Mouse (Mus musculus) heart, embryonic 16.5 days (tissue): ENCODE results near the gene Lfng. TPM values are rescaled to one million over a fixed set of nuclear protein-coding genes. Genes with fewer than 3 reads are reported as not detected.
A peak's percentile ranks its signal among the peaks of the same experiment; 100 is the strongest.

Experiments
- ATAC-seq: fragments of 200-750 bp; cut with Nextera tagmentation; replicated peaks from 2 replicates; pipeline ENCODE4 v1.8.0; 2017; ENCODE audit warnings: moderate number of reproducible peaks; ENCODE audit not compliant: insufficient read depth, low FRiP score; ENCODE audit errors: extremely low read depth
- H3K27ac ChIP-seq: fragments of 300-500 bp; sonication (generic); 2 replicates; pipeline ENCODE4 v1.5.1; 2014; ENCODE audit warnings: mild to moderate bottlenecking, low read length, control low read depth, moderate library complexity
- H3K27me3 ChIP-seq: fragments of 300-500 bp; sonication (generic); 2 replicates; pipeline ENCODE4 v1.6.1; 2014; ENCODE audit warnings: low read length, mixed read lengths; ENCODE audit not compliant: control insufficient read depth, insufficient read depth
- H3K36me3 ChIP-seq: fragments of 300-500 bp; sonication (generic); 2 replicates; pipeline ENCODE4 v1.6.1; 2014; ENCODE audit not compliant: control insufficient read depth, insufficient read depth
- H3K4me1 ChIP-seq: fragments of 300-500 bp; sonication (generic); 2 replicates; pipeline ENCODE4 v1.6.1; 2014; ENCODE audit warnings: low read length, mixed read lengths; ENCODE audit not compliant: control insufficient read depth, insufficient read depth
- H3K4me2 ChIP-seq: fragments of 300-500 bp; sonication (generic); 2 replicates; pipeline ENCODE4 v1.6.1; 2014; ENCODE audit warnings: low read depth, mild to moderate bottlenecking, control low read depth, low read length
- H3K4me3 ChIP-seq: fragments of 300-500 bp; sonication (generic); 2 replicates; pipeline ENCODE4 v1.5.1; 2014; ENCODE audit warnings: mild to moderate bottlenecking, control low read depth, low read length
- H3K9ac ChIP-seq: fragments of 300-500 bp; sonication (generic); 2 replicates; pipeline ENCODE4 v1.6.1; 2014; ENCODE audit warnings: low read length, control low read depth
- H3K9me3 ChIP-seq: fragments of 300-500 bp; sonication (generic); replicated peaks from 2 replicates; pipeline ENCODE4 v1.6.1; 2016; ENCODE audit warnings: low read length; ENCODE audit not compliant: control insufficient read depth
- WGBS: fragments of 180-500 bp; shearing (Covaris S2); extraction: QIAGEN DNeasy Blood & Tissue Kit; methylation state at CpG from one replicate; pipeline ENCODE4 v1.1.7; 2014; 5-methylcytosine and 5-hydroxymethylcytosine counted together
- polyA plus RNA-seq: library from polyadenylated mRNA; unstranded; fragments of >200 nt; fragmentation: Nextera tagmentation; extraction: Ambion mirVana; gene quantifications from 2 replicates; pipeline ENCODE4 v1.2.1, GENCODE M21; 2015

Lfng gene
- polyA plus RNA-seq, 1 experiment from 2014 or later: 6.2 TPM

- no peak overlapping the region for H3K4me3 ChIP-seq
- H3K27me3 ChIP-seq: no peaks in the 10 kb centered on the region
- no peak for ATAC-seq
- no peaks in the 10 kb centered on the region for H3K9me3 ChIP-seq
- H3K4me1 ChIP-seq: peaks cover 14% of the 10 kb centered on the region
- H3K36me3 ChIP-seq: no peaks in the 10 kb centered on the region
- 75% methylated on average over 15 of the region's 15 CpGs for WGBS
- no peak overlapping the region for H3K27ac ChIP-seq
- H3K9ac ChIP-seq: no peak overlapping the region
- no peak overlapping the region for H3K4me2 ChIP-seq
Observed at GRCm38 (mm10) chr5:140654096-140654845, 47.2 kb downstream of the Lfng start.

DNA sequence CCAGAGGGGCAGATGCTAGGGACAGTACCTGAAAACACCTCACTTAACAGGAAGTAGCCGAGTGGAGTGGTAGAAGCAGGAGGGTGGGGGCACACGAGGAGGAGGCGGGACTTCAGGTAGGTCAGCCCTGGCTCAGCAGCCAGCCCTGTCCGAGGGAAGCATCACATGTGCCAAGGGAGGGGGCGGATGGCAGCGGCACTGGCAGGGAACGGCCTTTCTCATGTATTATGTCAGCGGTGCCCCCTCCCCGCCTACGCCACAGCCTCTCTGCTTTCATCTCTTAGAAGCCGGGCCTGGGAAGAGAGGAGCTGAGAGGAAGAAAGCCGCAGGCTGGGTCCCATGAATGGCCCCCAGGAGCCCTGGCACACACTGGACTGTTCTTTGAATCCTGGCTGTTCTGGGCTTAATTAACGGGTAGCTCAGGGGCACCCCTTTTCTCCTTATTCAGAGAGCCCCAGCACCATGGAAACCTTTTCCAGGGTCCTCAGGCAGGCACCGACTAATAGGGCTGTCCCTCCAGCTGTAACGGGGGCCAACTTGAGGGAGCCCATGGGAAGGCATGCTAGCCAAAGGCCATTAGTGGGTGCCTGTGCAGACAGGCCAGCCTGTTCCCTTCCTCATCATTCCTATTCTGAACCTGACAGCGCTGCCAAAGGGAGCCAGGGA is 52.6 kb downstream of the Lfng start:
- ATAC-seq: no peak
- H3K4me1 ChIP-seq: peaks cover 26% of the 10 kb centered on the region
- WGBS: 48% methylated on average over 16 of the region's 16 CpGs
- H3K4me2 ChIP-seq: no peak overlapping the region
- H3K9me3 ChIP-seq: no peaks in the 10 kb centered on the region
- no peaks in the 10 kb centered on the region for H3K27me3 ChIP-seq
- no peak overlapping the region for H3K27ac ChIP-seq
- no peak overlapping the region for H3K9ac ChIP-seq
- no peak overlapping the region for H3K4me3 ChIP-seq
- no peaks in the 10 kb centered on the region for H3K36me3 ChIP-seq

GRCm38 (mm10) chr5:140660398-140660797 is 53.3 kb downstream of the Lfng start:
- no peaks in the 10 kb centered on the region for H3K9me3 ChIP-seq
- no peak overlapping the region for H3K4me2 ChIP-seq
- H3K9ac ChIP-seq: no peak overlapping the region
- H3K36me3 ChIP-seq: no peaks in the 10 kb centered on the region
- H3K4me1 ChIP-seq: peaks cover 26% of the 10 kb centered on the region
- no peak overlapping the region for H3K4me3 ChIP-seq
- WGBS: 61% methylated on average over 1 of the region's 1 CpGs
- no peaks in the 10 kb centered on the region for H3K27me3 ChIP-seq
- no peak for ATAC-seq
- H3K27ac ChIP-seq: no peak overlapping the region

DNA sequence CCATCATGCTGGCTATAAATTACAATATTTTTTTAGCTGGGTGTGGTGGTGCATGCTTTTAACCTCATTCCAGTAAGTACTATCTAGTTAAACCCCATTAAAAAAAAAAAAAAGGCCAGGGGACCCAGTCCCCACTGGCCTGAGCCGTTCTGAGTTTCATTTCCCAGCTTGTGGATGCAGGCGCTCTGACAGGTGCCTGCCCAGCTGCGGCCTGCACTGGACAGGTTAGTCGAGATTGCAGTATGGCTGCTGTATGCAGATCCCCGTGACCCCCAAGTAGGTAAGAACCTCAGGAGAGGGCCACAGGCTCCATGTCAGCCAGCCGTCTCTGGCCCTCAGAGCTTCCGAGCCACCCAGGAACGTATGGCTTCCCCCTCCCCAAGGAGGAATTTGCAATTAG is 54.3 kb downstream of the Lfng start:
- H3K4me1 ChIP-seq: peaks cover 26% of the 10 kb centered on the region
- ATAC-seq: no peak
- H3K36me3 ChIP-seq: no peaks in the 10 kb centered on the region
- H3K9me3 ChIP-seq: no peaks in the 10 kb centered on the region
- H3K27me3 ChIP-seq: no peaks in the 10 kb centered on the region
- H3K4me2 ChIP-seq: peak overlapping the region; percentile 36
- peak overlapping the region; percentile 47 for H3K9ac ChIP-seq
- H3K27ac ChIP-seq: peak overlapping the region; percentile 64
- WGBS: 53% methylated on average over 8 of the region's 8 CpGs
- H3K4me3 ChIP-seq: no peak overlapping the region

DNA sequence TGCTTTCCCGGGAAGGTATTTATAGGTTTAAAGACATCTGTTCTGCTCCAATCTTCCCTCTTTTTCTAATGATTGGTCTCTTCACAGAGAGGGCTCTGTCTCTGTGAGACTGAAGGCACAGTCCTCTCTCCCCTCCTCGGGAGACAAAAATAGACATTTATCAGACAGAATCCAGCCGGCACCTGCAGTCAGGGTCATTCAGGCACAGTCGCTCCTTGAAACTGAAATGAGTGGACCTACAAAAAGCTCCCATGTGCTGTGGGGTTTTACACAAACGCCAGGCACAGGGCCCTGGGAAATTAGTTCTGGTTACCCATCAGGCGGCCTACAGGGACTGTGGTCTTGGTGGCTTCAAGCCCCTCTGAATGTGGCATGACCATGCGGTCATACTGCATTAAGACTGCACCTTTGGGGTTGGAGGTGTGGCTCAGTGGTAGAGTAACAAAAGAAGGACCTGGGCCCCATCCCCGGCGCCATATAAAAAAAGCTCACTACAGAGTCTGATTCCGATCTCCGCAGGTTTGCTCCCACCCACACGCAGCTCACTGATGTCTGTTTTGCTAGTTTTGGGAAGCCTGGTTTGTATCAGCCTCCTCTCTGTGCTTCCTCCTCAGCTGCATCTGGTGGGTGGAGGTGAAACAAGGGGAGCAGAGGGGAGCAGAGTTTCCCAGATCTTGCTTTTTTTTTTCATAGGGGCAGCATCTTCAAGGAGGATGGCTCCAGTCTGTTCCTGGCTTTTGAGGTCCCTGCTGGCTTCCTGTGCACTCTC is 54.9 kb downstream of the Lfng start:
- Histone ChIP-seq H3K4me2 (peak overlapping the region; percentile 36), H3K9ac (peak overlapping the region; percentile 47), H3K27me3 (no peaks in the 10 kb centered on the region), H3K36me3 (no peaks in the 10 kb centered on the region), H3K4me3 (no peak overlapping the region), H3K4me1 (peaks cover 26% of the 10 kb centered on the region), H3K27ac (peak overlapping the region; percentile 64), H3K9me3 (no peaks in the 10 kb centered on the region)
- no peak for ATAC-seq
- 41% methylated on average over 12 of the region's 12 CpGs for WGBS

- Histone ChIP-seq H3K4me2 (no peak overlapping the region), H3K9ac (no peak overlapping the region), H3K36me3 (no peaks in the 10 kb centered on the region)
Observed at GRCm38 (mm10) chr5:140662741-140663592, 55.8 kb downstream of the Lfng start.

GRCm38 (mm10) chr5:140663621-140664180 is 56.6 kb downstream of the Lfng start:
- H3K4me3 ChIP-seq: no peak overlapping the region
- H3K36me3 ChIP-seq: peaks cover 3% of the 10 kb centered on the region
- H3K9ac ChIP-seq: no peak overlapping the region
- no peaks in the 10 kb centered on the region for H3K27me3 ChIP-seq
- H3K4me2 ChIP-seq: no peak overlapping the region
- peaks cover 3% of the 10 kb centered on the region for H3K9me3 ChIP-seq
- H3K27ac ChIP-seq: no peak overlapping the region
- peak; percentile 50; the same call in 1 of the 2 replicates for ATAC-seq
- 40% methylated on average over 7 of the region's 7 CpGs for WGBS
- H3K4me1 ChIP-seq: peaks cover 26% of the 10 kb centered on the region

More at GRCm38 (mm10) chr5:140662741-140663592, 55.8 kb downstream of the Lfng start:
- peaks cover 26% of the 10 kb centered on the region for H3K4me1 ChIP-seq
- H3K9me3 ChIP-seq: no peaks in the 10 kb centered on the region
- H3K27me3 ChIP-seq: no peaks in the 10 kb centered on the region
- 65% methylated on average over 17 of the region's 17 CpGs for WGBS
- H3K27ac ChIP-seq: no peak overlapping the region
- no peak for ATAC-seq
- no peak overlapping the region for H3K4me3 ChIP-seq
